Mouse (Mus musculus) lung, embryonic 14.5 days (tissue): ENCODE data around the gene Slc1a4. TPM values are rescaled to one million over a fixed set of nuclear protein-coding genes. Genes with fewer than 3 reads are reported as not detected.
A peak's percentile ranks its signal among the peaks of the same experiment; 100 is the strongest.

ENCODE experiments used
- ATAC-seq: fragments of 200-750 bp; cut with Nextera tagmentation; 2 replicates; pipeline ENCODE4 v1.8.0; 2017; ENCODE audit warnings: mild to moderate bottlenecking, moderate TSS enrichment, moderate library complexity; ENCODE audit not compliant: insufficient read depth
- DNase-seq: peaks from one replicate; pipeline ENCODE4 v3.0.0-alpha.2; 2015
- H3K27ac ChIP-seq: fragments of 300-500 bp; sonication (generic); 2 replicates; pipeline ENCODE4 v1.5.1; 2014; ENCODE audit warnings: low read depth, mild to moderate bottlenecking, moderate library complexity
- H3K27me3 ChIP-seq: fragments of 300-500 bp; sonication (generic); 2 replicates; pipeline ENCODE4 v1.6.1; 2014; ENCODE audit warnings: low read length, control low read depth; ENCODE audit not compliant: insufficient read depth
- H3K36me3 ChIP-seq: fragments of 300-500 bp; sonication (generic); 2 replicates; pipeline ENCODE4 v1.6.1; 2014; ENCODE audit warnings: control low read depth; ENCODE audit not compliant: insufficient read depth
- H3K4me1 ChIP-seq: fragments of 300-500 bp; sonication (generic); 2 replicates; pipeline ENCODE4 v1.6.1; 2014; ENCODE audit warnings: antibody characterized with exemption, control low read depth; ENCODE audit not compliant: insufficient read depth
- H3K4me2 ChIP-seq: fragments of 300-500 bp; sonication (generic); 2 replicates; pipeline ENCODE4 v1.6.1; 2014; ENCODE audit warnings: mild to moderate bottlenecking
- H3K4me3 ChIP-seq: fragments of 300-500 bp; sonication (generic); 2 replicates; pipeline ENCODE4 v1.5.1; 2014; ENCODE audit warnings: low read depth, low read length
- H3K9ac ChIP-seq: fragments of 300-500 bp; sonication (generic); 2 replicates; pipeline ENCODE4 v1.6.1; 2014
- H3K9me3 ChIP-seq: fragments of 300-500 bp; sonication (generic); 2 replicates; pipeline ENCODE4 v1.6.1; 2016; ENCODE audit warnings: low read depth, low read length, control low read depth
- CTCF ChIP-seq: IDR thresholded peaks from 2 replicates; pipeline ENCODE4 v1.5.1; 2016; ENCODE audit warnings: antibody characterized with exemption, low read depth
- WGBS: fragments of 180-500 bp; shearing (Covaris S2); extraction: QIAGEN DNeasy Blood & Tissue Kit; methylation state at CpG from one replicate; pipeline ENCODE4 v1.1.7; 2014; 5-methylcytosine and 5-hydroxymethylcytosine counted together
- polyA plus RNA-seq: library from polyadenylated mRNA; unstranded; fragments of >200 nt; fragmentation: Nextera tagmentation; extraction: Ambion mirVana; gene quantifications from 2 replicates; pipeline ENCODE4 v1.2.1, GENCODE M21; 2014

Gene Slc1a4
- polyA plus RNA-seq = 23.9 and 24.6 TPM in 2 replicates

- Histone ChIP-seq H3K4me1 (peaks cover 5% of the 10 kb centered on the region; the same call in 1 of the 2 replicates), H3K9ac (peak within 1 kb of the TSS; percentile 78), H3K36me3 (no peaks in the 10 kb centered on the region), H3K27me3 (no peaks in the 10 kb centered on the region), H3K27ac (peak within 1 kb of the TSS; percentile 95), H3K4me3 (peak within 1 kb of the TSS; percentile 61), H3K4me2 (peak within 1 kb of the TSS; percentile 96), H3K9me3 (no peaks in the 10 kb centered on the region)
- DNase-seq (peak; percentile 99), ATAC-seq (peak; percentile 98)
- WGBS = under 1% methylated on average over 48 of the region's 48 CpGs
- peak; percentile 82 for TF ChIP-seq CTCF
These were observed at the start of gene Slc1a4 for GRCm38 (mm10) chr11:20332561-20333514. Gene Slc1a4, minus strand, starts transcription at chr11:20332713.

- no peaks in the 10 kb centered on the region for H3K9me3 ChIP-seq
- H3K27ac ChIP-seq = no peak overlapping the region
- no peak for ATAC-seq
- no peaks in the 10 kb centered on the region for H3K27me3 ChIP-seq
- H3K36me3 ChIP-seq = no peaks in the 10 kb centered on the region
- TF ChIP-seq CTCF = no peak
- no peak overlapping the region for H3K4me2 ChIP-seq
- no peak overlapping the region for H3K4me3 ChIP-seq
- WGBS = 38% methylated on average over 4 of the region's 4 CpGs
- H3K4me1 ChIP-seq = no peaks in the 10 kb centered on the region
- DNase-seq = no peak
- H3K9ac ChIP-seq = no peak overlapping the region
These were observed 47.6 kb upstream of the Slc1a4 start for GRCm38 (mm10) chr11:20380106-20380505.

GRCm38 (mm10) chr11:20376642-20377041, 44.1 kb upstream of the Slc1a4 start:
- Histone ChIP-seq H3K27me3 (no peaks in the 10 kb centered on the region), H3K27ac (no peak overlapping the region), H3K4me1 (no peaks in the 10 kb centered on the region), H3K9ac (no peak overlapping the region), H3K9me3 (no peaks in the 10 kb centered on the region), H3K4me2 (no peak overlapping the region), H3K4me3 (no peak overlapping the region), H3K36me3 (no peaks in the 10 kb centered on the region)
- no peak for DNase-seq
- no peak for ATAC-seq
- TF ChIP-seq CTCF = no peak
- 86% methylated on average over 7 of the region's 7 CpGs for WGBS

GRCm38 (mm10) chr11:20372616-20373211, 40.2 kb upstream of the Slc1a4 start:
- Histone ChIP-seq H3K9me3 (no peaks in the 10 kb centered on the region), H3K36me3 (no peaks in the 10 kb centered on the region), H3K27ac (no peak overlapping the region), H3K4me2 (no peak overlapping the region), H3K9ac (no peak overlapping the region), H3K4me1 (no peaks in the 10 kb centered on the region), H3K4me3 (no peak overlapping the region), H3K27me3 (no peaks in the 10 kb centered on the region)
- ATAC-seq (no peak), DNase-seq (no peak)
- 68% methylated on average over 8 of the region's 8 CpGs for WGBS
- no peak for TF ChIP-seq CTCF

GRCm38 (mm10) chr11:20370486-20370885, 38.0 kb upstream of the Slc1a4 start:
- no peaks in the 10 kb centered on the region for H3K4me1 ChIP-seq
- H3K9ac ChIP-seq = no peak overlapping the region
- H3K4me2 ChIP-seq = no peak overlapping the region
- DNase-seq = no peak
- no peaks in the 10 kb centered on the region for H3K27me3 ChIP-seq
- no peak overlapping the region for H3K4me3 ChIP-seq
- no peak overlapping the region for H3K27ac ChIP-seq
- WGBS = 47% methylated on average over 2 of the region's 2 CpGs
- H3K9me3 ChIP-seq = no peaks in the 10 kb centered on the region
- ATAC-seq = no peak
- TF ChIP-seq CTCF = no peak
- no peaks in the 10 kb centered on the region for H3K36me3 ChIP-seq

- Histone ChIP-seq H3K4me1 (no peaks in the 10 kb centered on the region), H3K4me3 (no peak overlapping the region), H3K9ac (no peak overlapping the region), H3K27me3 (no peaks in the 10 kb centered on the region), H3K4me2 (no peak overlapping the region), H3K27ac (no peak overlapping the region), H3K36me3 (no peaks in the 10 kb centered on the region), H3K9me3 (no peaks in the 10 kb centered on the region)
- no peak for DNase-seq
- ATAC-seq = no peak
- 80% methylated on average over 1 of the region's 1 CpGs for WGBS
- TF ChIP-seq CTCF = no peak
These were observed 33.9 kb upstream of the Slc1a4 start for GRCm38 (mm10) chr11:20366456-20366855.

GRCm38 (mm10) chr11:20361354-20361753, 28.8 kb upstream of the Slc1a4 start:
- 45% methylated on average over 3 of the region's 3 CpGs for WGBS
- H3K9ac ChIP-seq = no peak overlapping the region
- no peak overlapping the region for H3K4me2 ChIP-seq
- no peaks in the 10 kb centered on the region for H3K4me1 ChIP-seq
- DNase-seq (no peak), ATAC-seq (no peak)
- no peaks in the 10 kb centered on the region for H3K27me3 ChIP-seq
- H3K36me3 ChIP-seq = no peaks in the 10 kb centered on the region
- H3K4me3 ChIP-seq = no peak overlapping the region
- no peaks in the 10 kb centered on the region for H3K9me3 ChIP-seq
- no peak for TF ChIP-seq CTCF
- no peak overlapping the region for H3K27ac ChIP-seq
